Comparison of ENCODE assay signal across 15 mouse cellular contexts in the genomic region with DNA sequence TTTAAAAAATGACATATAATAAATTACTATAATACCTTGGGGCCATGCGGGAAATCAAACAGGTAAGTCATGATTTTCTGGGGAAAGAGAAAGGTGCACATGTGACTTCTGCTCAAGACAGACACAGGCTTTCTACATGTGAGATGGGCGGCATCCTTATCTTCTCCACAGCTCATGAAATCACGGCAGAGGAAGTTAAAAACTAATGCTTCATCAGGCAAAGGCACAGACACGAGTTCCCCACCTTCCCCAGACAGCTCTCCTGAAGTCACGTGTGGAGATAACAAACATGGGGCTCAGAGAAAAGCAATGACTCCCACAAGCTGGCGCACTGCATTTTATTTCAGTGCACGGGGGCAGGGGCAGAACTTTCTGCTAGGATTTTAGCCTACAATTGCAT.
"Had no signal": no experiment of that assay in that cellular context is flagged by ENCODE, and none has a peak within 500 bp of the region (broad histone marks: within the 10 kb centered on the region; RNA-seq: fewer than 3 reads in every experiment).

No protein-coding gene starts in this region.

- ATAC-seq: midbrain, embryonic 13.5 days; midbrain, embryonic 15.5 days had no signal

- DNase-seq: lung, adult 2 months; lung, postnatal 14 days; lung, postnatal 36 days; thymus, adult 2 months; thymus, postnatal 25 days; thymus, postnatal 4 days had no signal

- H3K9me3 ChIP-seq: lung, embryonic 15.5 days; midbrain, embryonic 15.5 days; stomach, embryonic 15.5 days had no signal

- H3K9ac ChIP-seq: lung, embryonic 15.5 days; midbrain, embryonic 13.5 days; midbrain, embryonic 15.5 days; neural tube, embryonic 12.5 days; stomach, embryonic 15.5 days had no signal

- H3K27me3 ChIP-seq: lung, embryonic 15.5 days; megakaryocyte, embryonic 14.5 days; midbrain, embryonic 13.5 days; midbrain, embryonic 15.5 days; neural tube, embryonic 12.5 days; stomach, embryonic 15.5 days had no signal

- H3K4me1 ChIP-seq: lung, embryonic 15.5 days; midbrain, embryonic 13.5 days; midbrain, embryonic 15.5 days; neural tube, embryonic 12.5 days; stomach, embryonic 15.5 days had no signal

- H3K27ac ChIP-seq: lung, embryonic 15.5 days; macrophage; midbrain, embryonic 13.5 days; midbrain, embryonic 15.5 days; neural tube, embryonic 12.5 days; stomach, embryonic 15.5 days; stomach, postnatal 0 days had no signal

- H3K4me2 ChIP-seq: lung, embryonic 15.5 days; midbrain, embryonic 11.5 days; midbrain, embryonic 13.5 days; midbrain, embryonic 15.5 days; neural tube, embryonic 12.5 days; stomach, embryonic 15.5 days had no signal

- H3K4me3 ChIP-seq: lung, embryonic 15.5 days; megakaryocyte, embryonic 14.5 days; midbrain, embryonic 13.5 days; midbrain, embryonic 15.5 days; neural tube, embryonic 12.5 days; stomach, embryonic 15.5 days had no signal
